Mouse (Mus musculus) forebrain, embryonic 16.5 days (tissue): ENCODE data around the gene Gatad2a. TPM values are rescaled to one million over a fixed set of nuclear protein-coding genes. Genes with fewer than 3 reads are reported as not detected.

ENCODE experiments used
- ATAC-seq: fragments of 200-750 bp; cut with Nextera tagmentation; 2 replicates; pipeline ENCODE4 v1.8.0; 2017; ENCODE audit warnings: mild to moderate bottlenecking, moderate library complexity
- H3K27ac ChIP-seq: fragments of 300-500 bp; sonication (generic); 2 replicates; pipeline ENCODE4 v1.5.1; 2014; ENCODE audit warnings: low read length, control low read depth
- H3K27me3 ChIP-seq: fragments of 300-500 bp; sonication (generic); replicated peaks from 2 replicates; pipeline ENCODE4 v1.6.1; 2014; ENCODE audit warnings: low read length; ENCODE audit not compliant: control insufficient read depth, insufficient read depth
- H3K36me3 ChIP-seq: fragments of 300-500 bp; sonication (generic); 2 replicates; pipeline ENCODE4 v1.6.1; 2014; ENCODE audit not compliant: control insufficient read depth, insufficient read depth
- H3K4me1 ChIP-seq: fragments of 300-500 bp; sonication (generic); replicated peaks from 2 replicates; pipeline ENCODE4 v1.6.1; 2014; ENCODE audit warnings: low read length; ENCODE audit not compliant: control insufficient read depth, insufficient read depth
- H3K4me2 ChIP-seq: fragments of 300-500 bp; sonication (generic); 2 replicates; pipeline ENCODE4 v1.6.1; 2014; ENCODE audit warnings: mild to moderate bottlenecking, low read length, control low read depth
- H3K4me3 ChIP-seq: fragments of 300-500 bp; sonication (generic); replicated peaks from 2 replicates; pipeline ENCODE4 v1.5.1; 2014; ENCODE audit warnings: mild to moderate bottlenecking, low read length, control low read depth
- H3K9ac ChIP-seq: fragments of 300-500 bp; sonication (generic); replicated peaks from 2 replicates; pipeline ENCODE4 v1.6.1; 2014; ENCODE audit warnings: low read depth, low read length, control low read depth
- H3K9me3 ChIP-seq: fragments of 300-500 bp; sonication (generic); 2 replicates; pipeline ENCODE4 v1.6.1; 2016; ENCODE audit warnings: low read length; ENCODE audit not compliant: control insufficient read depth
- WGBS: fragments of 180-500 bp; shearing (Covaris S2); extraction: QIAGEN DNeasy Blood & Tissue Kit; methylation state at CpG from one replicate; pipeline ENCODE4 v1.1.7; 2014; 5-methylcytosine and 5-hydroxymethylcytosine counted together
- polyA plus RNA-seq: library from polyadenylated mRNA; unstranded; fragments of >200 nt; fragmentation: Nextera tagmentation; extraction: Ambion mirVana; gene quantifications from 2 replicates; pipeline ENCODE4 v1.2.1, GENCODE M21; 2015

Gatad2a gene
- polyA plus RNA-seq, 1 experiment from 2014 or later = 22.6 TPM

DNA sequence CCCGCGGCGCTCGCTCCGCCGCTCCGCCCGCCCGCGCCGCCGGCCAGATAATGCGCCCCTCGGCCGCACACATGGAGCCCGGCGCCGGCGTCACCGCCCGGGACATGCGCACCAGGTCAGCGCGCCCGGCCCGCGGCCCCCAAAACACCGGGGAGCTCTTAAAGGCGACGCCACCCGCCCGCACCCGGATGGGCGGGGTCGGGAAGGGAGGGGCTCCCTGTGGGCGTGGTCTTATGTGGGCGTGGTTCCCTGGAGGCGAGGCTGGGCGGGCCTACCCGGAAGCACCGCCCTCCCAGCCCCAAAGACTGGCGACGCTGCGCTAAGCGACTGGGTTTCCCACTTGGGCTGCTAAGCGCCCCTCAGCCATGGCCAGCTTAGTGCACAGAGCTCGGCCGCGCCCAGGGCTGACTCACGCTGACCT is 22.0 kb downstream of the Gatad2a start:
- no peaks in the 10 kb centered on the region for H3K9me3 ChIP-seq
- H3K4me1 ChIP-seq = peaks cover 18% of the 10 kb centered on the region
- WGBS = under 1% methylated on average over 44 of the region's 50 CpGs
- peak overlapping the region; percentile 70 for H3K9ac ChIP-seq
- H3K4me2 ChIP-seq = peak overlapping the region; percentile 65
- H3K4me3 ChIP-seq = peak overlapping the region; percentile 90
- H3K27ac ChIP-seq = no peak overlapping the region; the same call in 1 of the 2 replicates
- ATAC-seq = peak; percentile 92
- no peaks in the 10 kb centered on the region for H3K27me3 ChIP-seq
- no peaks in the 10 kb centered on the region for H3K36me3 ChIP-seq

DNA sequence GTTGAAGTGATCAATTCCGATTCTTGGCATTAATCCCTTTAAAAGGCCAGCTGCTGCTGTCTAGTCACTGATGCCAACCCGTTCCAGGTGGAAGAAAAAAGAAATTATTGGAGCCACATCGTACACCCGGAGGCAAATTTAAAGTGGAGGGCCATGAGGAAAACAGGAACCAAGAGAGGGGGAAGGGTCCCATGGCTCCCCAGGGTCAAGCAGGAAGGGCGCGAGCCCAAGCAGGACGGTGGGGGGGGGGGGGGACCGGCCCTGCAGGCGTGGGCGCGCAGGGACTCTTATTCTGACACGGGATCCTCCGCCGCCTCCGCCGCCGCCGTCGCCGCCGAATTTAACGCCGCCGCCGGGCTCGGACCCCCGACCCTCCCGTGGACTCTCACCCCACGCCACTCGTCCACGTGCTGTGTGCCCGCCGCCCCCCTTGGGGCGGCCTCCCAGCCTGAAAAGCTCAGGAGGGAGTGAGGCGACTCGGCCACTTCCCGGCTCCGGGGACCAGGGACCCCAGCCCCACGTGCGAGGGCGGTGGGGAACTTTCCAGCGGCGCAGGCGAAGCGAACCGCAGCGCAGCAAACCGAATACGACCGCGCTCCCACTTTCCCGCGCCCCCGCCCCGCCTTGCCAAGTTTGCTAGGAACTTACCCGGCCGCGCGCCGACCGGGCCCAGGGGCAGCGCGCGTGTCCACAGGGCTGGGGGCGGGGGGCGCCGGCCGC is 22.6 kb downstream of the Gatad2a start:
- Histone ChIP-seq H3K27me3 (no peaks in the 10 kb centered on the region), H3K27ac (peak overlapping the region; percentile 51; the same call in 1 of the 2 replicates), H3K4me2 (peak overlapping the region; percentile 65), H3K4me3 (peak overlapping the region; percentile 90), H3K4me1 (peaks cover 18% of the 10 kb centered on the region), H3K36me3 (no peaks in the 10 kb centered on the region), H3K9ac (peak overlapping the region; percentile 70), H3K9me3 (no peaks in the 10 kb centered on the region)
- ATAC-seq = peak; percentile 43
- WGBS = 1% methylated on average over 59 of the region's 68 CpGs

- H3K4me2 ChIP-seq = peak overlapping the region; percentile 65
- H3K27ac ChIP-seq = no peak overlapping the region
- no peaks in the 10 kb centered on the region for H3K9me3 ChIP-seq
- peak overlapping the region; percentile 90 for H3K4me3 ChIP-seq
- H3K36me3 ChIP-seq = no peaks in the 10 kb centered on the region
- no peak; the same call in 1 of the 2 replicates for ATAC-seq
- peaks cover 18% of the 10 kb centered on the region for H3K4me1 ChIP-seq
- 9% methylated on average over 7 of the region's 7 CpGs for WGBS
- peak overlapping the region; percentile 70 for H3K9ac ChIP-seq
- no peaks in the 10 kb centered on the region for H3K27me3 ChIP-seq
These were observed 23.1 kb downstream of the Gatad2a start for GRCm38 (mm10) chr8:69973063-69973441.

DNA sequence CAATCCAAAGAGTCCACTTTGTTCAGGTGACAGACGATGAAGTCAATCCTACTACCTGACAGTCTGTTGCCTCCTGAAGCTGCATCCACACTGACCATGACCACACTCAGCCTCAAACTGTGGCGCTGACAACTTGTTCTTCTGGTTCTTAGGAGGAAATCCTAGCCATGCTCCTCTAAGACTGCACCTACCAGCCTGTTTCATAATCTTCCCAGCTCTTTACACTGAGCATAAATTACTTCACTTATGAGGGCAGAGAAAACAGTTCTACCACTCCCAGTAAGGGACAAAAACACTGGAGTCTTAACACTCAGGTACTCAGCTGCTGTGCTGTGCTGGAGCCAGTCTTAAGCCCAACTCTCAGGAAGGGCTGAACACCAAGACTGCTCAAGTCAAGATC is 25.3 kb downstream of the Gatad2a start:
- ATAC-seq = no peak
- Histone ChIP-seq H3K36me3 (no peaks in the 10 kb centered on the region), H3K9ac (no peak overlapping the region), H3K9me3 (no peaks in the 10 kb centered on the region), H3K27me3 (no peaks in the 10 kb centered on the region), H3K27ac (no peak overlapping the region), H3K4me1 (peaks cover 18% of the 10 kb centered on the region), H3K4me2 (no peak overlapping the region), H3K4me3 (no peak overlapping the region)
- 90% methylated on average over 2 of the region's 2 CpGs for WGBS

DNA sequence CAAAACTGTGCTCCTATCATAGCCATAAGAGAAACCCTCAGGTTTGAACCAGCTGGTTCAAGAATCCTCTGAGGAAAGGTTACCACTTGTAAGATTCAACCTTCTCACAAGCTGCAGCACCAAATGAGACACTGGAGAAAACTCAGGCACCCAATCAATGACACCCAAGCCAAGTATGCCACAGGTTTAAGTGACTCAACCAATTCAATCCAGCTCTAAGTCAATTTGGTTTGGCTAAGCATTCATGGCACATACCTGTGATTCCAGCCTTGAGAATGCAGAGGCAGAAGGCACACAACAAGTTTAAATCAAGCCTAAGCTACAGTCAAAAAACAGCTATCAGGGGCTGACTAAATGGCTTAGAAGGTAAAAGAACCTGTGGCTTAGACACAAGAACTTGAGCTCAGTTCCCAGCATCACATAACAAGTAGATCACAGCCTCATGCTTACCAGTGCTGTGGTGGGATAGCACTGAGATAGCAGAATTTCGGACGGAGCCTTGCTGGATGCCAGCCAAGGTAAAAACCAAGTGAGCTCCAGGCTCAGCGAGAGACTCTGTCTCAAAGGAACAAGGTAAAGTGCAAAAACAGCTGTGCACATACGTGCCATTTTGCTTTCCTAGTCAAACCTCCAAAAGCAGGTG is 28.8 kb downstream of the Gatad2a start:
- no peak overlapping the region for H3K4me2 ChIP-seq
- no peak overlapping the region for H3K4me3 ChIP-seq
- peaks cover 8% of the 10 kb centered on the region for H3K4me1 ChIP-seq
- no peaks in the 10 kb centered on the region for H3K27me3 ChIP-seq
- no peak for ATAC-seq
- H3K27ac ChIP-seq = no peak overlapping the region
- no peak overlapping the region for H3K9ac ChIP-seq
- H3K9me3 ChIP-seq = no peaks in the 10 kb centered on the region
- no peaks in the 10 kb centered on the region for H3K36me3 ChIP-seq
- WGBS = 71% methylated on average over 4 of the region's 4 CpGs

- ATAC-seq = no peak
- Histone ChIP-seq H3K9me3 (no peaks in the 10 kb centered on the region), H3K4me1 (no peaks in the 10 kb centered on the region), H3K4me3 (no peak overlapping the region), H3K27me3 (no peaks in the 10 kb centered on the region), H3K36me3 (no peaks in the 10 kb centered on the region), H3K4me2 (no peak overlapping the region), H3K9ac (no peak overlapping the region), H3K27ac (no peak overlapping the region)
These were observed 36.9 kb downstream of the Gatad2a start for GRCm38 (mm10) chr8:69959241-69959640.

GRCm38 (mm10) chr8:69957879-69958278 is 38.3 kb downstream of the Gatad2a start:
- H3K27ac ChIP-seq = no peak overlapping the region
- H3K4me3 ChIP-seq = no peak overlapping the region
- no peak overlapping the region for H3K4me2 ChIP-seq
- H3K4me1 ChIP-seq = no peaks in the 10 kb centered on the region
- no peak for ATAC-seq
- H3K27me3 ChIP-seq = no peaks in the 10 kb centered on the region
- no peaks in the 10 kb centered on the region for H3K9me3 ChIP-seq
- no peak overlapping the region for H3K9ac ChIP-seq
- H3K36me3 ChIP-seq = no peaks in the 10 kb centered on the region

DNA sequence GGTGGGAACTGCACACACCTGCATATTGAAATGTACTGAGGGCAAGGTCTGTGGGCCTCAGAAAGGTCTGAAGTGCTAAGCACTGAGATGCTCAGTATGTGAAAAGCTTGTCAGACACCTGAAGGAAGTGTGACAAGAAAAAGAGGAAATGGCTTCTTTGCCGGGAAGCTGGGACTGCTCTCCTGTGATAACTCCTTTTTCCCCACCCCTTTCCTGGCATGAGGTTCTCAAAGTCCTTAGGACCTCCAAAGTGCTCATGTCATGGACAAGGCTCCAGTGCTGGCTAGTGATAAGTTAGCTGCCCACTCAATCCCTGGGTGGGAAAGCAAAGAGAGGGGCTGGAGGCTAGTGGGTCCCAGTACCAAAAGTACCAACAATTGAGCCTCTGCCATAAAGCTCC is 38.8 kb downstream of the Gatad2a start:
- WGBS = 84% methylated on average over 1 of the region's 1 CpGs
- H3K4me1 ChIP-seq = no peaks in the 10 kb centered on the region
- no peak overlapping the region for H3K4me3 ChIP-seq
- ATAC-seq = no peak
- no peaks in the 10 kb centered on the region for H3K9me3 ChIP-seq
- H3K9ac ChIP-seq = no peak overlapping the region
- H3K27me3 ChIP-seq = no peaks in the 10 kb centered on the region
- H3K27ac ChIP-seq = no peak overlapping the region
- H3K4me2 ChIP-seq = no peak overlapping the region
- no peaks in the 10 kb centered on the region for H3K36me3 ChIP-seq

GRCm38 (mm10) chr8:69956651-69957050 is 39.5 kb downstream of the Gatad2a start:
- H3K4me2 ChIP-seq = no peak overlapping the region
- no peak overlapping the region for H3K4me3 ChIP-seq
- H3K36me3 ChIP-seq = no peaks in the 10 kb centered on the region
- 69% methylated on average over 2 of the region's 2 CpGs for WGBS
- H3K4me1 ChIP-seq = no peaks in the 10 kb centered on the region
- H3K27me3 ChIP-seq = no peaks in the 10 kb centered on the region
- no peaks in the 10 kb centered on the region for H3K9me3 ChIP-seq
- no peak for ATAC-seq
- no peak overlapping the region for H3K9ac ChIP-seq
- no peak overlapping the region for H3K27ac ChIP-seq
